Mouse (Mus musculus): ENCODE data around the gene Perm1. TPM values are rescaled to one million over a fixed set of nuclear protein-coding genes. Genes with fewer than 3 reads are reported as not detected.

The Perm1 gene
- polyA plus RNA-seq, 1 experiment from 2014 or later = 0.57 TPM

GRCm38 (mm10) chr4:156252140-156252539 lies 36.5 kb downstream of the Perm1 start:
- H3K9ac ChIP-seq (ENCODE audit: low read length) = no peak overlapping the region

DNA sequence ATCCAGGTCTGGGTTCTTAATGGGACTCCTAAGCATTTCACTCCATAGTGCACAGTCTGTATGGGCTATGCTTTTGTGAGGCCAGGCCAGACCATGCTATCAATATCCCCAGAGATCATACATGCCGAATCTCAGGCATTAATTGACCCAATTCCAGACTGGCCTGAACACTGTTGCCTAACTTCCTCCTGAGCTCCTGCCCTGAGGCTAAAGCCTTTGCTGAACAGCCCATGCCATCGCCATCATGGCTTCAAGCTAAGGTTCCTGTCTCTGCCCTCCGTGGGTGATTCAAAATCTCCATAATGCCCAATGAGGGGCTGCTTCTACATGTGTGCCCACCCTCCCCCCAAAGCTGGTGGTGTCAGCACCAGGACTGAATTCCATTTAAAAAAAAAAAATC lies 37.0 kb downstream of the Perm1 start:
- no peaks in the 10 kb centered on the region for H3K9me3 ChIP-seq (ENCODE audit: control insufficient read depth, low read length)
- 23% methylated on average over 3 of the region's 3 CpGs for WGBS
- ATAC-seq (ENCODE audit: insufficient read depth, low FRiP score, low TSS enrichment) (no peak), DNase-seq (ENCODE audit: low spot score) (no peak)
- H3K27ac ChIP-seq (ENCODE audit: low read depth, low read length) = peak overlapping the region; percentile 40
- H3K9ac ChIP-seq (ENCODE audit: low read length) = no peak overlapping the region
- peaks cover 9% of the 10 kb centered on the region for H3K36me3 ChIP-seq (ENCODE audit: control insufficient read depth, insufficient read depth, low read length)
- no peak overlapping the region for H3K4me3 ChIP-seq (ENCODE audit: low read depth, low read length)
- H3K27me3 ChIP-seq (ENCODE audit: control insufficient read depth, insufficient read depth, low read length) = peaks cover 26% of the 10 kb centered on the region
- no peaks in the 10 kb centered on the region for H3K4me1 ChIP-seq (ENCODE audit: control insufficient read depth, insufficient read depth, low read length)
- no peak overlapping the region; the same call in 1 of the 2 replicates for H3K4me2 ChIP-seq (ENCODE audit: low read depth)

More at GRCm38 (mm10) chr4:156252140-156252539, 36.5 kb downstream of the Perm1 start:
- no peak overlapping the region; the same call in 1 of the 2 replicates for H3K4me2 ChIP-seq (ENCODE audit: low read depth)
- DNase-seq (ENCODE audit: low spot score) (no peak), ATAC-seq (ENCODE audit: insufficient read depth, low FRiP score, low TSS enrichment) (no peak)
- H3K4me3 ChIP-seq (ENCODE audit: low read depth, low read length) = no peak overlapping the region
- peaks cover 26% of the 10 kb centered on the region for H3K27me3 ChIP-seq (ENCODE audit: control insufficient read depth, insufficient read depth, low read length)
- WGBS = 35% methylated on average over 7 of the region's 7 CpGs
- peak overlapping the region; percentile 40 for H3K27ac ChIP-seq (ENCODE audit: low read depth, low read length)
- no peaks in the 10 kb centered on the region for H3K9me3 ChIP-seq (ENCODE audit: control insufficient read depth, low read length)
- H3K4me1 ChIP-seq (ENCODE audit: control insufficient read depth, insufficient read depth, low read length) = no peaks in the 10 kb centered on the region
- H3K36me3 ChIP-seq (ENCODE audit: control insufficient read depth, insufficient read depth, low read length) = peaks cover 9% of the 10 kb centered on the region

DNA sequence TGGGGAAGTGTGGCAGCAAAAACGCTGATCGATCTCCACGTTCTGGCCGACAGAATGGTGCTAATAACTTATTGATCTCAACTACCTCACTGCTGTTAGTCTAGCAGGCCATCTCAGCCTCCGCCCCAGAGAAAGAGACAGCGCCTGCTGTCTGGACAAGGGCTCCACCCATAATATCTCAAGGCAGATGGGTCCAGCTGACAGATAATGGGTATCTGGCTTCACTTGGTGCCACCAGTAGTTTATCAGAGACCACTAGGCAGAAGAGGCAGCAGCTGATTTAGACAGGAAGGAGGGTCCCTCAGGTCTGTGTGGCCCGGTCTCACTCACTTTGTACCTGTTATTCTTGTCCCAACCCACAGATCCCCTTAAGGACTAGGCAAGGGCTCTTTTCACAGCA lies 37.4 kb downstream of the Perm1 start:
- no peaks in the 10 kb centered on the region for H3K9me3 ChIP-seq (ENCODE audit: control insufficient read depth, low read length)
- H3K27ac ChIP-seq (ENCODE audit: low read depth, low read length) = peak overlapping the region; percentile 40
- no peak overlapping the region for H3K9ac ChIP-seq (ENCODE audit: low read length)
- H3K4me3 ChIP-seq (ENCODE audit: low read depth, low read length) = no peak overlapping the region
- H3K36me3 ChIP-seq (ENCODE audit: control insufficient read depth, insufficient read depth, low read length) = peaks cover 9% of the 10 kb centered on the region
- no peak for ATAC-seq (ENCODE audit: insufficient read depth, low FRiP score, low TSS enrichment)
- H3K4me1 ChIP-seq (ENCODE audit: control insufficient read depth, insufficient read depth, low read length) = no peaks in the 10 kb centered on the region
- DNase-seq (ENCODE audit: low spot score) = no peak
- no peak overlapping the region for H3K4me2 ChIP-seq (ENCODE audit: low read depth)
- H3K27me3 ChIP-seq (ENCODE audit: control insufficient read depth, insufficient read depth, low read length) = peaks cover 26% of the 10 kb centered on the region
- WGBS = 45% methylated on average over 7 of the region's 7 CpGs

GRCm38 (mm10) chr4:156254361-156255077 lies 38.9 kb downstream of the Perm1 start:
- ATAC-seq (ENCODE audit: insufficient read depth, low FRiP score, low TSS enrichment) (peak; percentile 69; the same call in 1 of the 2 replicates), DNase-seq (ENCODE audit: low spot score) (peak; percentile 49)
- Histone ChIP-seq H3K4me2 (ENCODE audit: low read depth) (peak overlapping the region; percentile 31), H3K27ac (ENCODE audit: low read depth, low read length) (0 out of 2 replicates have a peak overlapping the region, but pooled peaks have one; percentile 4), H3K4me3 (ENCODE audit: low read depth, low read length) (peak overlapping the region; percentile 21), H3K9me3 (ENCODE audit: control insufficient read depth, low read length) (no peaks in the 10 kb centered on the region), H3K9ac (ENCODE audit: low read length) (no peak overlapping the region; the same call in 1 of the 2 replicates), H3K36me3 (ENCODE audit: control insufficient read depth, insufficient read depth, low read length) (no peaks in the 10 kb centered on the region), H3K27me3 (ENCODE audit: control insufficient read depth, insufficient read depth, low read length) (peaks cover 26% of the 10 kb centered on the region), H3K4me1 (ENCODE audit: control insufficient read depth, insufficient read depth, low read length) (no peaks in the 10 kb centered on the region)
- WGBS = 3% methylated on average over 29 of the region's 30 CpGs

GRCm38 (mm10) chr4:156255078-156255839 lies 39.6 kb downstream of the Perm1 start, which contains the start of gene Samd11:
Gene Samd11 (minus strand): TSS chr4:156255657.
- Histone ChIP-seq H3K9ac (ENCODE audit: low read length) (peak within 1 kb of the TSS; percentile 22), H3K27me3 (ENCODE audit: control insufficient read depth, insufficient read depth, low read length) (peaks cover 26% of the 10 kb centered on the region), H3K9me3 (ENCODE audit: control insufficient read depth, low read length) (no peaks in the 10 kb centered on the region), H3K27ac (ENCODE audit: low read depth, low read length) (0 out of 2 replicates have a peak within 1 kb of the TSS, but pooled peaks have one; percentile 4), H3K4me3 (ENCODE audit: low read depth, low read length) (peak within 1 kb of the TSS; percentile 21), H3K4me2 (ENCODE audit: low read depth) (peak within 1 kb of the TSS; percentile 31), H3K36me3 (ENCODE audit: control insufficient read depth, insufficient read depth, low read length) (no peaks in the 10 kb centered on the region), H3K4me1 (ENCODE audit: control insufficient read depth, insufficient read depth, low read length) (no peaks in the 10 kb centered on the region)
- ATAC-seq (ENCODE audit: insufficient read depth, low FRiP score, low TSS enrichment) (0 out of 2 replicates have a peak, but pooled peaks have one; percentile 33), DNase-seq (ENCODE audit: low spot score) (peak; percentile 42)
- WGBS = 2% methylated on average over 26 of the region's 26 CpGs

Small RNA genes within 50 kb of the gene (microRNA-seq; reads per million reads assigned to microRNA genes)
- 2.9 reads per million, percentile 4 among the genes with 10 or more reads in this experiment for gene Mir7658

Other genes with a start within 250 kb of the Perm1 start
- gene B3galt6, start 223.2 kb upstream of the Perm1 start, polyA plus RNA-seq (2014; fragmentation: Nextera tagmentation; extraction: Ambion mirVana) = 18.9 and 19.9 TPM in 2 replicates
- 136 and 139 TPM in 2 replicates for gene Sdf4, start 223.0 kb upstream of the Perm1 start, polyA plus RNA-seq (2014; fragmentation: Nextera tagmentation; extraction: Ambion mirVana)
- gene Tnfrsf4, start 202.0 kb upstream of the Perm1 start, polyA plus RNA-seq (2014; fragmentation: Nextera tagmentation; extraction: Ambion mirVana) = 0.45 TPM in 2 replicates
- 0.62 and 0.82 TPM in 2 replicates for gene Tnfrsf18, start 189.7 kb upstream of the Perm1 start, polyA plus RNA-seq (2014; fragmentation: Nextera tagmentation; extraction: Ambion mirVana)
- gene Ttll10, start 156.5 kb upstream of the Perm1 start, polyA plus RNA-seq (2014; fragmentation: Nextera tagmentation; extraction: Ambion mirVana) = not detected in 2 replicates
- gene 9430015G10Rik, start 105.9 kb upstream of the Perm1 start, polyA plus RNA-seq (2014; fragmentation: Nextera tagmentation; extraction: Ambion mirVana) = 50.6 and 51.9 TPM in 2 replicates
- 0.73 and 1.0 TPM in 2 replicates for gene Rnf223, start 85.4 kb upstream of the Perm1 start, polyA plus RNA-seq (2014; fragmentation: Nextera tagmentation; extraction: Ambion mirVana)
- 85.9 and 91.9 TPM in 2 replicates for gene Agrn, start 18.4 kb upstream of the Perm1 start, polyA plus RNA-seq (2014; fragmentation: Nextera tagmentation; extraction: Ambion mirVana)
- gene Isg15, start 15.1 kb upstream of the Perm1 start, polyA plus RNA-seq (2014; fragmentation: Nextera tagmentation; extraction: Ambion mirVana) = not detected in 2 replicates
- 1.5 and 1.8 TPM in 2 replicates for gene AW011738, start 12.6 kb upstream of the Perm1 start, polyA plus RNA-seq (2014; fragmentation: Nextera tagmentation; extraction: Ambion mirVana)
- 20.4 and 21.6 TPM in 2 replicates for gene Plekhn1, start 19.0 kb downstream of the Perm1 start, polyA plus RNA-seq (2014; fragmentation: Nextera tagmentation; extraction: Ambion mirVana)
- gene Noc2l, start 20.1 kb downstream of the Perm1 start, polyA plus RNA-seq (2014; fragmentation: Nextera tagmentation; extraction: Ambion mirVana) = 75.3 and 77.4 TPM in 2 replicates
- 1.4 and 2.6 TPM in 2 replicates for gene Samd11, start 39.8 kb downstream of the Perm1 start, polyA plus RNA-seq (2014; fragmentation: Nextera tagmentation; extraction: Ambion mirVana)
- not detected in 2 replicates for gene Vmn2r-ps159, start 115.2 kb downstream of the Perm1 start, polyA plus RNA-seq (2014; fragmentation: Nextera tagmentation; extraction: Ambion mirVana)

Data from neural tube, embryonic 11.5 days (tissue).